Mouse (Mus musculus): Measurements from ENCODE around the gene Strc.

Strc gene

DNA sequence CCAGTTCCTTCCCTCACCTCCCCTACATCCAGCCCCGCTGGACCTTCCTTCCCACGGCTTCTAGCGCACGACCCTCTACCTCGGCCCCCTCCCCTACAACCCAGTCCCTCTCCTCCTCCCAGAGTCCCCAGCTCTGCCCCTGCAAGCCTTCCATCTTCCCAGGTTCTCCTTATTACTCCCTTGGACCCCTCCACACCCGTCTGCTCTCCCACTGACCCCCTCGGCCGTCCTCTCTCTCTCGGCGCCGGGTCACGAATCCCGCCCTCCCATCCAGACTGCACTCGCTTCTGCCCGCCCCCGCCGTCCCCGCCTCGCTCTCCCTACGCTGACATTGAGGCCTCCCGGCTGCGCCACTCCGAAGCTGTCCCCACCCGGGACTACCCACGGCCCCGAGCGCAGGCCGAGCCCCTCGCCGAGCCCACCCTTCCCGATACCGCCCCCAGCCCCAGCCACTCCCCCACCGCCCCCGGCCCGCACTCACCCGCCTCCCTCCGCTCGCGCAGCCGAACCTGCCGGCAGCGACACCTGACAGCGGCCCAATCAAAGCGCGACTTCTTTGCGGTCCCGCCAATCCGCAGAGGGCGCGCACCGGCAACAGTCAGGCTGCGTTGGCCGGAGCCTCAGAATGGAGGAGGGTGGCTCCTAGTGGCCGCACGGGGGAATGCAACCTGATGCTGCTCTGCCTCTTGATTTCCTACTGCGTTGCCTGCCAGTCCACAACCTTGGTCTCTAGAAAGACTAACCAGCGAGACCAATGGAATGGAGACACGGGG lies 32.0 kb downstream of the Strc start, which contains the start of gene Ppip5k1:
Gene Ppip5k1 (minus strand): TSS at position 577 of the 773 bp plus-strand sequence.
- DNase-seq, result peak; percentile 99

DNA sequence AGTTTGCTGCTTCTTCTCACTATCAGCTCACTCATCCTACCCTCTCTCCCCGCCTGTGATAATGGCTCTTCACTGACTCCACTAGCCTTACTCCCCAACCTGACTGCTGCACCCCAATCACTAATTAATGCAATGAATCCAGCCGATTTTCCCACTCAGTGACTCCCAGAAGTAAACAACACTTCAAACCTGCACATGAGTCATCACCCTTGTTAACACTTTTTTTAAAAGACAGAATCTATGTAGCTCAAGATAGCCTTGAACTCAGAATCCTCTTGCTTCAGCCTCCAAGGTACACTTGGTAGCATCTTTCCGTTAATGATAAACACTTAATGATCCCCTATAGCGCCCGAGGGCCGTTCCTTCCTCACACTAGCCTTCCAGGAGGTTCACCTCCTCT lies 32.6 kb downstream of the Strc start:
- no peak for DNase-seq

DNA sequence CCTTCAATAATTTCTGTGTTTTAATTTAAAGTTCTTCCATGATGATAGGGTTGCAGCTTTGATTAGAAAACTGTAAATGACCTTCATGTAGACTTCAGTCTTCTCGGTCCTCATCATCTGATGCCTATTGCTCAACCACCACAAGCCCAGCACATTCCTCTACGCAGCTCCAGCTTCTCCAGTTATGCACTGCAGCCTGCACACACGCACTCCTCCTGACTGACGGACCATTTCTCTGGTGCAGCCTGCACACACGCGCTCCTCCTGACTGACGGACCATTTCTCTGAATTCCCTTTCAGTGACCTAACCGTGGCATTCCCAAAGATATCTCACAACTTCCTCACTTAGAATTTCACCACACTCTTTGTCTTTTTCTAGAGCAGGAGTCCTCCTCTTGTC lies 33.8 kb downstream of the Strc start:
- DNase-seq, result no peak

DNA sequence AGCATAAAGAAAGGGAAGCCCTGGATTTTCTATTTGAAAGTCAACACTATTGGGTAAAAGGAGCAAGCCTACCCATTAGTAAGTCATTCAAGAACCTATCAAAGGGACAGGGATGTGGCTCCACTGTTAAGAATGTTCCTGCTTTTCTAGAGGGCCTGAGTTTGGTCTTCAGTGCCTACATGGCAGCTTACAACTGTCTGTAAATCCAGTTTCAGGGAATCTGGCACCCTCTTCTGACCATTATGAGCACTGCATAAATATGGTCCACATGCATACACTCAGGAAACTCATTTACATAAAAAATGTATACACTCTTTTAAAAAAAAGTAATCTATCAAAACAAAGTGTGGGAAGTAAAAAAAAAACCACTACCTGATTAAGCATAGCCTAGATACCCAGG lies 47.9 kb downstream of the Strc start:
- DNase-seq, result no peak

DNA sequence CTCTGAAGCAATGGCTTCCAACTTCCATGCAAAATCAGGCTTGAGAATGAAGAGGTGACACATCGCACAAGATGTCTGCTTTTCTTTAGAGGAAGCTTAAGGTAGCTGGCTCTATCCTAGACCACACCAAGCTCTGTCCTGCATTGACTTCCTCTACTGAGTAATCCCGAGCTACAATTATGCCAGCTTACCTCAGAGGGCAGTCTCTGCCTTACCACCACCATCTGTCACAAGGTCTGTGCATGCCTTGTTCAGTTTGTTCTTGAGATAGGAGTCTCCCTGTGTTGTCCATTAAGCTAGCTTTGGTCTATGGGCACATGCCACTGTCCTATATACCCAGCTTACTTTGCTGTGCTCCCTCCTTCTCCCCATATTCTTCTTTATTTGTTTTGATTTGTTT lies 57.5 kb downstream of the Strc start:
- DNase-seq, result no peak

DNA sequence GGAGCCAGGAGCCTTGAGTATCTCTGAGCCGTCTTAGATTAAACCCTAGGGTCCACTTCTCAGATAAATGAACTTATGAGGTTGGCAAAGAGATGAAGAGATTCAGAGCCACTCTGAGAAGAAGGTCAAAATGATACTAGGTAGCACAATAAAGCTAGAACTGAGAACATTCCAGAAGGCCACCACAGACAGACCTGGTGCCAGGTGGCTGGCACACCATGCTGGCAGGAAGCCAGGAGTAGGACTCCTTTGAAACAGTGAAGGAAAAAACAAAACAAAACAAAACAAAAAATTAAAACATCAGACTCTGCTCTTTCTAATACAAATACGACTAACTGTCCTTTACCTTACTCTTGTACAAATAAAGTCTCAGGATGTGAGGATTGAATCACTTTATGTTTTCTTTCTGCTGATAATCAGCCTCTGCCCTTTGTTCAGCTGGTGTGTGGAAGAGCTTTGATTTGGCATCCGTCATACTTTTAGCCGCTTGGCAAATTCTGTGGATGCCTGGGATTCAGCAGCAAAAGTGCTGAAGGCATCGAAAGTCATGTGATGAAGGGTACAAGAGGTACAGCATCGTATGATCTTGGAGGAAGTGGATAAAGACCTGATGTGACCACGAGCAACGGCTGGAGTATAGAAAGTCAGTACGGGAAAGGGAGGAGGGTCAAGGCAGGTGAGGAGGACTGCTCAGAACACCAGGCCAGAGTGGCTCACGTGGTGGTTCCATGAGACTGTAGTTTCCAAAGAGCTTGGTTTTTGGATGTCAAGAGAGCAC lies 63.1 kb downstream of the Strc start:
- DNase-seq, result no peak

DNA sequence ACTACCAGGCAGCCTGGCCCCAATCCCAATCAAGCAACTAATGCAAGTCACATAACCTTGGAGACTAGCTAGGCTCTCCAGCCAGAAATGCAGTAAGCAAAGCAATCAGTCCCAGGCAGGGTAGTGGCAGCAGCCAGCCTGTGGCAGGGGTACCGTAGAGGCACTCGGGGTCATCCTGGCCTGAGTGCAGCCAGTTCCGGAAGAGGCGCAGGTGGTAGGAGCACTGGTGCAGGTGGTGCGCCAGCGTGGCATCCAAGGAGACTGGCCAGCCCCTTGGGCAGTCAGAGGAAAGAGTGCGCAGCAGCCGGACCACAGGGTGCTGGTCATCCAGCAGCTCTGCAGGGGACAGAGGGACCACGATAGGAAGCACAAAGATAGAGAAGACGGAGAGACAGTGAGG lies 63.9 kb downstream of the Strc start:
- no peak for DNase-seq

DNA sequence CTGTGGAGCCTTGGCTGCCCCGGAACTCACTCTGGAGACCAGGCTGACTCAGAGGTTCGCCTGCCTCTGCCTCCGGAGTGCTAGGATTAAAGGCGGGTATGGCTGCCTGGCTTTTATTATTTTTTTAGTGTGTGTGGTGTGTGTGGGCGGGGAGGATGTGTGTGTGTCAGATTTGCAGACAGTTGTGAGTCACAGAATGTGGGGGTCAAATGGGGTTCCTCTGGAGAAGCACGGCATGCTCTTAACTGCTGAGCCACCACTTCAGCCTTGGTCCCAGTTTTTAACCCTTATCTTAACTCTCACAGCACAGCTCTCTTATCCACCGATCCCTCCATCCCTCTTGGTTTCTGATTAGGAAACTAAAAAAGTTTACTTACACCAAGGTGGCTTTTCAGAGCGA lies 70.7 kb downstream of the Strc start:
- no peak for DNase-seq

Data from kidney, postnatal 10 days (tissue).